Mouse (Mus musculus) midbrain, embryonic 10.5 days (tissue): ENCODE results near the gene Patl2. TPM values are rescaled to one million over a fixed set of nuclear protein-coding genes. Genes with fewer than 3 reads are reported as not detected.

Source experiments
- DNase-seq: peaks from one replicate; pipeline ENCODE4 v3.0.0-alpha.2; 2017; ENCODE audit warnings: low spot score
- H3K27ac ChIP-seq: fragments of 300-500 bp; sonication (generic); replicated peaks from 2 replicates; pipeline ENCODE4 v1.5.1; 2016; ENCODE audit warnings: mild to moderate bottlenecking
- H3K27me3 ChIP-seq: fragments of 300-500 bp; sonication (generic); 2 replicates; pipeline ENCODE4 v1.6.1; 2016; ENCODE audit warnings: low read depth, mild to moderate bottlenecking; ENCODE audit not compliant: poor library complexity, severe bottlenecking
- H3K36me3 ChIP-seq: fragments of 300-500 bp; sonication (generic); 2 replicates; pipeline ENCODE4 v1.6.1; 2016; ENCODE audit warnings: mild to moderate bottlenecking, moderate library complexity
- H3K4me1 ChIP-seq: fragments of 300-500 bp; sonication (generic); 2 replicates; pipeline ENCODE4 v1.6.1; 2016
- H3K4me3 ChIP-seq: fragments of 300-500 bp; sonication (generic); 2 replicates; pipeline ENCODE4 v1.5.1; 2016; ENCODE audit warnings: mild to moderate bottlenecking, moderate library complexity
- H3K9me3 ChIP-seq: fragments of 300-500 bp; sonication (generic); replicated peaks from 2 replicates; pipeline ENCODE4 v1.6.1; 2016; ENCODE audit warnings: mild to moderate bottlenecking
- WGBS: fragments of 180-500 bp; shearing (Covaris S2); methylation state at CpG from one replicate; pipeline ENCODE4 v1.1.7; 2016; 5-methylcytosine and 5-hydroxymethylcytosine counted together
- polyA plus RNA-seq: library from polyadenylated mRNA; unstranded; fragments of >200 nt; fragmentation: Nextera tagmentation; extraction: Ambion mirVana; gene quantifications from 2 replicates; pipeline ENCODE4 v1.2.1, GENCODE M21; 2016

Patl2 gene
- polyA plus RNA-seq, 1 experiment from 2014 or later, result not detected

DNA sequence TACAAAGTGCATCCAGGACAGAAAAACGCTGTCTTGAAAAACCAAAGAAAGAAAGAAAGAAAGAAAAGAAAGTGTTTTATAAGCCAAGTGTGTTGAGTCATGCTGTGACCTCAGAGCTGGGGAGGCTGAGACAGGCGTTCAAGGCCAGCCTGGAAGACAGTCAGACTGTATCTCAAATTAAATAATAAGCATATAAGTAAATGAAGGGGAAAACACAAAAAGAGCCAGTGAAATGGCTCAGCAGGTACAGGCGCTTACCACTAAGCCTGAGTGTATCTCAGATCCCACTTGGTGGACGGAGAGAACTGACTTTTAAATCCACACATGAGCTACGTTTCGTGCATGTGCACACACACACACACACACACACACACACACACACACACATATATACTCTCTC, 36.7 kb downstream of the Patl2 start:
- Histone ChIP-seq H3K4me1 (peaks cover 19% of the 10 kb centered on the region), H3K4me3 (no peak overlapping the region)
- WGBS, result 90% methylated on average over 6 of the region's 6 CpGs

DNA sequence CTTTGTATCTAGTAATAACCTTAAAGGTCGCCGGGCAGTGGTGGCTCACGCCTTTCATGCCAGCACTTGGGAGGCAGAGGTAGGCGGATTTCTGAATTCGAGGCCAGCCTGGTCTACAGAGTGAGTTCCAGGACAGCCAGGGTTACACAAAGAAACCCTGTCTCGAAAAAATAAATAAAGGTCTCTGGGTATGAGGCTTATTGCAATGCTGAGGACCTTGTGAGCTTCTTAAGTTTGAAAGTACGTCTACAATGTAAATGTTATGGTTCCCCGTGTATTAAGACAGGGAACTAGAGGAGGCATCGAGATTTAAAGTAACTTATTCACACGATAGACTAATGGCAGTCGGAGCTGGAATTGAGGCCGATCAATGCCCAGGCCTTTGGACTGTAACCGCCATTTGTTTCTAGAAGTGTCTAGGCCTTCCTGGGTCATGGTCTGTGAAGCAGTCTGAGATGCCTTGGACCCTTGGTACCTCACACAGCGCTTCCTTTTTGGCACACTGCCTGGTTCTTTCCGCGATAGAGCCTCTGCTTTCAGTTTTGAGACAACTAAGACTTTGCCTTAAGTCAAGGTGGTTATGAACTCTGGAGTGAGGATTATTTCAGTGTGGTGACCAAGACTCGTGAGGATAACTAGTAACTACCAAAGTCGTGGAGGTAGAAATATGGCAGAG, 37.6 kb downstream of the Patl2 start:
- H3K4me3 ChIP-seq, result peak overlapping the region; percentile 80
- peaks cover 19% of the 10 kb centered on the region for H3K4me1 ChIP-seq
- no peaks in the 10 kb centered on the region for H3K9me3 ChIP-seq
- WGBS, result 41% methylated on average over 18 of the region's 18 CpGs
- peaks cover 10% of the 10 kb centered on the region; the same call in 1 of the 2 replicates for H3K36me3 ChIP-seq
- H3K27ac ChIP-seq, result peak overlapping the region; percentile 87
- H3K27me3 ChIP-seq, result peaks cover 14% of the 10 kb centered on the region
- no peak for DNase-seq

More for the DNA sequence above, 36.7 kb downstream of the Patl2 start:
- Histone ChIP-seq H3K27ac (no peak overlapping the region), H3K27me3 (peaks cover 14% of the 10 kb centered on the region), H3K36me3 (peaks cover 14% of the 10 kb centered on the region), H3K9me3 (no peaks in the 10 kb centered on the region)
- DNase-seq, result no peak

DNA sequence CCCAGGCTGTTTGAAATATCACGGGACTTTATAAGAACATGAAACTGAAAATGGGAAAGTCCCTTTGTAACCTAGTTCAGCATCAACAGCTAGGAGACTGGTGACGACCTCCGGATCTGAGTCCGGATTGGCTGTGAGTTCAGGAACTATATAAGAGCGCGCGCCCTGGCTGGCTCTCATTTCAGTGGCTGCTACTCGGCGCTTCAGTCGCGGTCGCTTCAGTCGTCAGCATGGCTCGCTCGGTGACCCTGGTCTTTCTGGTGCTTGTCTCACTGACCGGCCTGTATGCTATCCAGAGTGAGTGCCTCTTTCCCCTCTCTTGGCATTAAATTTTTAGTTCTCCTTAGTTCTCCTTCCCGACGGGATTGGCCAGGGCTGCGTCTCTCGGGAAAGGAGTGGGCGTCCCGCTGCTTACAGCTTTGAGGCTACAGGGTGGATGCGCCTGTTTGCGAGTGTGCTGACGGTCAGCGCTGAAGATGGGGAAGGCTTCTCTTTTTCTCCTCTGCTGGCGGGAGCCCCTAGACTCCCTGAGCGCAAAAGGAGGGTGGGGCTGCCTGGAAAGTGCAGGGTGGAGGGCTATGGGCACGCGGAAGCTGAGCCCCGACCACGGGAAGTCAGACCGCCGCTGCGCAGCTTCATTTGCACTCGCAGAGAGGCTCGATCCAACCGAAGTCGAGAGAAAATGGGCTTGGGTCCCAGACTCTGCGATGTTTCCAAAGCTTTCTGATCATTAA, 38.3 kb downstream of the Patl2 start, which contains the start of gene B2m:
TSS of gene B2m (plus strand) at position 179 of the 734 bp plus-strand sequence.
- peaks cover 19% of the 10 kb centered on the region for H3K4me1 ChIP-seq
- H3K27ac ChIP-seq, result peak within 1 kb of the TSS; percentile 87
- no peaks in the 10 kb centered on the region for H3K9me3 ChIP-seq
- H3K36me3 ChIP-seq, result peaks cover 8% of the 10 kb centered on the region; the same call in 1 of the 2 replicates
- under 1% methylated on average over 40 of the region's 40 CpGs for WGBS
- H3K27me3 ChIP-seq, result peaks cover 14% of the 10 kb centered on the region
- H3K4me3 ChIP-seq, result peak within 1 kb of the TSS; percentile 80
- peak; percentile 93 for DNase-seq

GRCm38 (mm10) chr2:122146687-122147086, 39.3 kb downstream of the Patl2 start:
- WGBS, result 82% methylated on average over 6 of the region's 6 CpGs
- Histone ChIP-seq H3K4me3 (no peak overlapping the region), H3K27ac (no peak overlapping the region), H3K36me3 (peaks cover 2% of the 10 kb centered on the region; the same call in 1 of the 2 replicates), H3K4me1 (peaks cover 19% of the 10 kb centered on the region), H3K27me3 (peaks cover 14% of the 10 kb centered on the region), H3K9me3 (no peaks in the 10 kb centered on the region)
- DNase-seq, result no peak

- H3K36me3 ChIP-seq, result no peaks in the 10 kb centered on the region
- DNase-seq, result no peak
- peaks cover 19% of the 10 kb centered on the region for H3K4me1 ChIP-seq
- no peaks in the 10 kb centered on the region for H3K9me3 ChIP-seq
- H3K27me3 ChIP-seq, result peaks cover 14% of the 10 kb centered on the region
- H3K4me3 ChIP-seq, result no peak overlapping the region
- WGBS, result 75% methylated on average over 4 of the region's 4 CpGs
- no peak overlapping the region for H3K27ac ChIP-seq
Measured at GRCm38 (mm10) chr2:122145756-122146155, 40.2 kb downstream of the Patl2 start.

DNA sequence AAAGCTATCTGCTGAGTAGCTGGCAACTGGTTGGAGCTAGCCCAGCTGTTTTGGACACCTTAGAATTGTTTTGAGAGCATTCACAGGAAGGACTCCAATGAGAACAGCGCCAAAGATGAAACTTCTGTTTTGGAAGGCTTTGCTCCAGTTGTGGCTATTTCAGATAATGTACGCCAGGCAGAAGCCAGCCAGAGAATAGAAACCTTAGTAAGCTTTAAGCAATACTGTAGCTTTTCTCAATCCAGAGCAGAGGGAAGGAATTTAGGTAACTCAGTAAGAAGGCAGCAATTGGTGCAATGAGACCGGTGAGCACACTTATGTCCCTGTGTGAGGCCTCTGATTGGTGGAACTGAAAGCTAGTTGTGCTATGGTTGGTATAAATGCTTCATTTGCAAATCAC, 42.9 kb downstream of the Patl2 start:
- 91% methylated on average over 3 of the region's 3 CpGs for WGBS
- Histone ChIP-seq H3K9me3 (no peaks in the 10 kb centered on the region), H3K4me3 (no peak overlapping the region), H3K4me1 (peaks cover 11% of the 10 kb centered on the region), H3K27me3 (no peaks in the 10 kb centered on the region), H3K36me3 (no peaks in the 10 kb centered on the region), H3K27ac (no peak overlapping the region)
- DNase-seq, result no peak

DNA sequence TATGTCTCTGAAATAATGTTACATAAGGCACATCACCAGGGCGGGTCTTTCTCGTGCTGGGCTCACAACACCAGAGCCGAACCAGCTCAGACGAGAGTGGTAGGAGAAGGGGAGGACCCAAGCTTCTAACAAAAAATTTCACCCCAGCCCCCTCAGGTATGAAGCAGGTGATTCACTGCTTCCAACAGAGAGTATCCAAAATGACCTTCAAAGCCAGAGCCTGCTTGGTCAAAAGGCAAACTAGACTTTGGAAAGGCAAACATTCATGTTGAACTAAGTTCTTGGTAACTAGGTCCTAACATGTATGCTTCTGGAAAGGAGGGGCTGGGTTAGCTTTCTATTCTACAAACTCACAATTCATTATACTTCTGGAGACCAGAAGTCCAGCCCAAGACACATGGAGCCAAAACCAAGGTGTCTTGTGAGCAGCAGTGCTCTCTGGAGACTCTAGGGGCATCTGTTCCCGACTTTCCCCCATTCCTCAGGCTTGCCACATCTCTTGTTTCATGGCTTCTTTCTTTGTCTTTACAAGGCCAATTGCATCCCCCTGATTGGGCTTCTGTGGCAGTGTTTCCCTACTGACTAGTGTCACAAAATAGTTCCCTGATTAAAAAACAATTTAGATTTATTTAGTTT, 44.5 kb downstream of the Patl2 start:
- Histone ChIP-seq H3K27ac (no peak overlapping the region), H3K4me1 (no peaks in the 10 kb centered on the region), H3K4me3 (no peak overlapping the region), H3K9me3 (no peaks in the 10 kb centered on the region), H3K27me3 (no peaks in the 10 kb centered on the region), H3K36me3 (no peaks in the 10 kb centered on the region)
- WGBS, result 72% methylated on average over 5 of the region's 5 CpGs
- DNase-seq, result no peak

DNA sequence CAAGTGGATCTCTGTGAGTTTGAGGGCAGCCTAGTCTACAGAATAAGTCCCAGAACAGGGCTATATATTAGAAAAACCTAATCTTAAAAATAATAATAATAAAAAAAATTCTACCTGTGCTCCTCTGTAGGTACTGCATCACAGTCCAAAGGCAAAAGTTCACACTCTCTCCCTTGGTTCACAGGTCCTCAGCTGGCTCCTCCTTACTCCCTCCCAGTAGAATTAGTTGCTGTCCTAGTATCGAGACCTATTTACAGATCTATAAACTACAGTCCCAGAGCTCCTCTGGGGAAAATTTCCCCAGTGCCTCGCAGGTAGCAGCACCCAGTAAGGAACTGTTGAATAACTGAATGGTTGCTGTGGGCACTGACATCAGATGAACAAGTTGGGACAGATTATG, 45.2 kb downstream of the Patl2 start:
- no peaks in the 10 kb centered on the region for H3K9me3 ChIP-seq
- H3K4me1 ChIP-seq, result no peaks in the 10 kb centered on the region
- no peak for DNase-seq
- no peaks in the 10 kb centered on the region for H3K36me3 ChIP-seq
- H3K27ac ChIP-seq, result no peak overlapping the region
- H3K27me3 ChIP-seq, result no peaks in the 10 kb centered on the region
- no peak overlapping the region for H3K4me3 ChIP-seq
- 84% methylated on average over 2 of the region's 2 CpGs for WGBS

- no peaks in the 10 kb centered on the region for H3K36me3 ChIP-seq
- no peak for DNase-seq
- no peaks in the 10 kb centered on the region for H3K9me3 ChIP-seq
- no peak overlapping the region for H3K4me3 ChIP-seq
- no peak overlapping the region for H3K27ac ChIP-seq
- no peaks in the 10 kb centered on the region for H3K27me3 ChIP-seq
- 63% methylated on average over 5 of the region's 5 CpGs for WGBS
- no peaks in the 10 kb centered on the region for H3K4me1 ChIP-seq
Measured at GRCm38 (mm10) chr2:122137839-122138465, 48.0 kb downstream of the Patl2 start.

- H3K36me3 ChIP-seq, result no peaks in the 10 kb centered on the region
- DNase-seq, result no peak
- no peaks in the 10 kb centered on the region for H3K4me1 ChIP-seq
- H3K9me3 ChIP-seq, result no peaks in the 10 kb centered on the region
- 84% methylated on average over 2 of the region's 2 CpGs for WGBS
- H3K27me3 ChIP-seq, result no peaks in the 10 kb centered on the region
- H3K4me3 ChIP-seq, result no peak overlapping the region
- H3K27ac ChIP-seq, result no peak overlapping the region
Measured at GRCm38 (mm10) chr2:122132618-122133017, 53.4 kb downstream of the Patl2 start.

- H3K4me1 ChIP-seq, result peaks cover 5% of the 10 kb centered on the region; the same call in 1 of the 2 replicates
- H3K27ac ChIP-seq, result no peak overlapping the region
- H3K9me3 ChIP-seq, result no peaks in the 10 kb centered on the region
- H3K27me3 ChIP-seq, result no peaks in the 10 kb centered on the region
- WGBS, result 97% methylated on average over 2 of the region's 2 CpGs
- no peak for DNase-seq
- H3K4me3 ChIP-seq, result no peak overlapping the region
- no peaks in the 10 kb centered on the region for H3K36me3 ChIP-seq
Measured at GRCm38 (mm10) chr2:122132078-122132477, 53.9 kb downstream of the Patl2 start.

DNA sequence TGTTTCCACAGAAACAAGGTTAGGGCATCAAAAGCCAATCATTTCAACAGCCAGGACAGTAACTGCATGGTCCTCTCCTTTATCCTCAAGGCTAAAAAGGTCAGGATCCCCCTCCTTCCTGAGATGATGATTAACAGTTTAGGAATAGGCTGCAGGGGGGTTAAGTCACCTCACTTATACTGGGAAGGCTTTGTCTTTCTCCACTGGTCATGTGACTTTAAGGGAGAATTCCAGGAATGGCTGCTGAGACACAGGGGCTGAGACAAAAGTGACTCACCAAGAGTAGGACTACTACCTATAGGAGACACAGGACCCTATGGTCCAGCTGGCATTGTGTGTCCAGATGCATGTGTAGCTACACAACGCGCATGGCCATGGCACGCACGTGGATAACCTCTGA, 58.4 kb downstream of the Patl2 start:
- Histone ChIP-seq H3K27ac (no peak overlapping the region), H3K9me3 (no peaks in the 10 kb centered on the region), H3K27me3 (no peaks in the 10 kb centered on the region), H3K36me3 (no peaks in the 10 kb centered on the region), H3K4me1 (peaks cover 19% of the 10 kb centered on the region), H3K4me3 (no peak overlapping the region)
- DNase-seq, result no peak
- WGBS, result 96% methylated on average over 4 of the region's 4 CpGs
